Mouse (Mus musculus): ENCODE results near the gene Cnfn.
"Not testable (repeated sequence)": the region's sequence is repeated elsewhere in the genome, so short reads cannot be mapped to it uniquely, and the experiment has no call there.

Cnfn gene

GRCm38 (mm10) chr7:25369058-25369749, at the start of gene Cnfn:
TSS of gene Cnfn (minus strand) at chr7:25369724.
- H3K36me3 ChIP-seq (ENCODE audit: control insufficient read depth, insufficient read depth, low read length, poor library complexity, severe bottlenecking): no peaks in the 10 kb centered on the region
- H3K27me3 ChIP-seq (ENCODE audit: control insufficient read depth, insufficient read depth, low read length, poor library complexity, severe bottlenecking): no peaks in the 10 kb centered on the region
- DNase-seq (ENCODE audit: low read depth, low spot score): no peak

- Histone ChIP-seq H3K27me3 (ENCODE audit: control insufficient read depth, insufficient read depth, low read length, poor library complexity, severe bottlenecking) (no peaks in the 10 kb centered on the region), H3K36me3 (ENCODE audit: control insufficient read depth, insufficient read depth, low read length, poor library complexity, severe bottlenecking) (no peaks in the 10 kb centered on the region)
- peak; percentile 77 for DNase-seq (ENCODE audit: low read depth, low spot score)
These were observed 48.1 kb upstream of the Cnfn start for GRCm38 (mm10) chr7:25417597-25417996.

DNA sequence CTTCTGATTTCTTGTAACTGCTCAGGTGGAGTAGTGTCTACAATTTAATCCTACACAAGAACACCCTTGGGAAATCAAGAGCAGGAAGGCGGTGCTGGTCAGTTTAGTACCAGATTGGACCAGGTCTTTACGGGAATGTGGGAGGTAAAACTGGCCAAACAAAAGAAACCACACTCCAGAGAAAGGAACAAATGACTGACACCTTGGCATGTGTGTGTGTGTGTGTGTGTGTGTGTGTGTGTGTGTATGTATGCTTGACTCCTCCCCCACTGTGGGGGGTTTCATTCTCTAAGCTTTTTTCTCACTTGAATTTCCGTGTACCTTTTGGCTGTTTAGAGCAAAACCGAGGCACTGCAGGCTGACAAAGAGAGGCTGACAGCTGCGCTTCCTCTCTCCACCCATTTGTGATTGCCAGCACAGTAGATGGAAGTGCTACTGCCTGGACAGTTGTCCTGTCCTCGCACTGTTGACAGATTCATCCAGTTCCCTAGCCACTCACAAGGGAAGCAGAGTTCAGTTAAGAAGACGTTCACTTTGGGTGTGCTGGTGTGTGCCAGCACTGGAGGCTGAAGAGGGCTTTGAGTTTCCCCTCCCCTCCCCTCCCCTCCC, 43.4 kb upstream of the Cnfn start, which contains the start of gene Cxcl17:
Gene Cxcl17 (minus strand): TSS at position 54 of the 609 bp plus-strand sequence.
- Histone ChIP-seq H3K36me3 (ENCODE audit: control insufficient read depth, insufficient read depth, low read length, poor library complexity, severe bottlenecking) (no peaks in the 10 kb centered on the region), H3K27me3 (ENCODE audit: control insufficient read depth, insufficient read depth, low read length, poor library complexity, severe bottlenecking) (no peaks in the 10 kb centered on the region)
- DNase-seq (ENCODE audit: low read depth, low spot score): no peak

GRCm38 (mm10) chr7:25411861-25412260, 42.3 kb upstream of the Cnfn start:
- no peaks in the 10 kb centered on the region for H3K27me3 ChIP-seq (ENCODE audit: control insufficient read depth, insufficient read depth, low read length, poor library complexity, severe bottlenecking)
- DNase-seq (ENCODE audit: low read depth, low spot score): no peak
- no peaks in the 10 kb centered on the region for H3K36me3 ChIP-seq (ENCODE audit: control insufficient read depth, insufficient read depth, low read length, poor library complexity, severe bottlenecking)

DNA sequence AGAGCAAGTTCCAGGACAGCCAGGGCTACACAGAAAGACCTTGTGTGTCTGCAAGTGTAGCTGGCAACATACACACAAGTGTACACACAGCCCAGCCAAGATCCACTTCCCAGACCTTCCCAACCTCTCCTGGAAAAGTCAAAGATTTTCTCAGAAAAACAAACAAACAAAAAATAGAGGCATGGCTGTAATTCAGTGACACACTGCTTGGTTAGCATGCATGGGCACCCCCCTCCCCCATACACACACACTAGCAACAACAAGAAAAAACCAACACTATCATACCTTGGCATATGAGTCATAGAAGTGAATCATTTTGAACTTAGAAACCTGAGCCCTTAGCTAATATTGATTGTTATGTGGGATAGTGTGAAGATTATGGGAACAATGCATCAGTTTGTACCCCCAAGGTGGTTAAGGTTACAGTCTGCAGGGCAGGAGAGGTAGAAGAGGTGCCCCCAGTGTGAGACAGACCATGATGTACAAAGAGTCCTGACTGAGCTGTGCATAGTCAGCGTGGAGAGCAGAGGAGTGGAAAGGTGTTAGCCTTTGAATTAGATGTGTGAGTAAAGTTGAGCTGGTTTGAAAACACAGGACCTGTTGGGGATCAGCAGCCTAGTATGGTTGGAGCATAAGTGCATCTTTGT, 41.6 kb upstream of the Cnfn start:
- Histone ChIP-seq H3K36me3 (ENCODE audit: control insufficient read depth, insufficient read depth, low read length, poor library complexity, severe bottlenecking) (no peaks in the 10 kb centered on the region), H3K27me3 (ENCODE audit: control insufficient read depth, insufficient read depth, low read length, poor library complexity, severe bottlenecking) (no peaks in the 10 kb centered on the region)
- no peak for DNase-seq (ENCODE audit: low read depth, low spot score)

GRCm38 (mm10) chr7:25409114-25409760, 39.7 kb upstream of the Cnfn start:
- Histone ChIP-seq H3K27me3 (ENCODE audit: control insufficient read depth, insufficient read depth, low read length, poor library complexity, severe bottlenecking) (no peaks in the 10 kb centered on the region), H3K36me3 (ENCODE audit: control insufficient read depth, insufficient read depth, low read length, poor library complexity, severe bottlenecking) (no peaks in the 10 kb centered on the region)
- peak; percentile 66 for DNase-seq (ENCODE audit: low read depth, low spot score)

- H3K27me3 ChIP-seq (ENCODE audit: control insufficient read depth, insufficient read depth, low read length, poor library complexity, severe bottlenecking): no peaks in the 10 kb centered on the region
- H3K36me3 ChIP-seq (ENCODE audit: control insufficient read depth, insufficient read depth, low read length, poor library complexity, severe bottlenecking): no peaks in the 10 kb centered on the region
- DNase-seq (ENCODE audit: low read depth, low spot score): no peak
These were observed 36.9 kb upstream of the Cnfn start for GRCm38 (mm10) chr7:25406468-25406867.

DNA sequence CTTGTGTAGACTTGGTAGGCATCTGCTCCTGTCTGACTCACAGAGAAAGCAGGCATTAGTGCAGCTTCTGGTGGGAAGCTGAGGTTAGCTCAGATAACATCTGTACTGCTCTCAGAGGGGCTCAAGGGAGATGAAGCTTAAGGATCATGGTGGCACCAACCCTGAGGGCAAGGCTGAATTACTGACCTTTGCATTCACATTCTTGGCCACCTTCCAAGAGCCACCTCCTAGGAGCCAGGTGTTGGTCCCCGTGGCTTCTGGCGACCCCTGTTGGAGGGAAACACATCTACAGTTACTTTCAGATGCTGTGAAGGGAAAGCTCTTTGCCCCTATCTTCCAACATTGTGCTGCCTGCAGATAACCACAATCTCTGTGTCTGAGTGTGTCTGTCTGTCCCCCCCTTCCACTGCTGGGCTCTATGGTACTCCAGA, 33.2 kb upstream of the Cnfn start:
- Histone ChIP-seq H3K36me3 (ENCODE audit: control insufficient read depth, insufficient read depth, low read length, poor library complexity, severe bottlenecking) (no peaks in the 10 kb centered on the region), H3K27me3 (ENCODE audit: control insufficient read depth, insufficient read depth, low read length, poor library complexity, severe bottlenecking) (no peaks in the 10 kb centered on the region)
- peak; percentile 79 for DNase-seq (ENCODE audit: low read depth, low spot score)

DNA sequence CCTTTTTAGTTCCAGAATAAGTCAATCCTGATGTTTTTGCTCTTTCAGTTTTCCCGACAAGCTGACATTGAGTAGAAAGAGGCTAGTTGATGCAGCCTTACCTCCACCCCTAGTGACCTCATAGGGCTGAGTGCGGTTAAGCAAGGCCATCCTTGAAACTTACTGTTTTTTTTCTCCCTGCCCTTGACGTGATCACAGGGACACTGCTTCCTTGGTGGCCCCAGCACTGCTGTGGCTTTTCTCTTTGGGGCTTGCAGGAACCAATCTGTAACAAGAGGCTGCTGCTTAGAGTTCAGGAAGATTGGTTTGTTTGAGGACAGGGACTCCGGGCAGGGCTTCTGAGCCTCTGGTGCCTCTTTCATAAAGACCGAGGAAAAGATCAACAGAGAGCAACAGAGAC, 32.5 kb upstream of the Cnfn start:
- H3K36me3 ChIP-seq (ENCODE audit: control insufficient read depth, insufficient read depth, low read length, poor library complexity, severe bottlenecking): no peaks in the 10 kb centered on the region
- no peaks in the 10 kb centered on the region for H3K27me3 ChIP-seq (ENCODE audit: control insufficient read depth, insufficient read depth, low read length, poor library complexity, severe bottlenecking)
- no peak for DNase-seq (ENCODE audit: low read depth, low spot score)

GRCm38 (mm10) chr7:25401551-25401950, 32.0 kb upstream of the Cnfn start:
- no peak for DNase-seq (ENCODE audit: low read depth, low spot score)
- Histone ChIP-seq H3K27me3 (ENCODE audit: control insufficient read depth, insufficient read depth, low read length, poor library complexity, severe bottlenecking) (no peaks in the 10 kb centered on the region), H3K36me3 (ENCODE audit: control insufficient read depth, insufficient read depth, low read length, poor library complexity, severe bottlenecking) (no peaks in the 10 kb centered on the region)

GRCm38 (mm10) chr7:25399028-25399427, 29.5 kb upstream of the Cnfn start:
- not testable (repeated sequence) for H3K27me3 ChIP-seq (ENCODE audit: control insufficient read depth, insufficient read depth, low read length, poor library complexity, severe bottlenecking); H3K36me3 ChIP-seq (ENCODE audit: control insufficient read depth, insufficient read depth, low read length, poor library complexity, severe bottlenecking); DNase-seq (ENCODE audit: low read depth, low spot score)

DNA sequence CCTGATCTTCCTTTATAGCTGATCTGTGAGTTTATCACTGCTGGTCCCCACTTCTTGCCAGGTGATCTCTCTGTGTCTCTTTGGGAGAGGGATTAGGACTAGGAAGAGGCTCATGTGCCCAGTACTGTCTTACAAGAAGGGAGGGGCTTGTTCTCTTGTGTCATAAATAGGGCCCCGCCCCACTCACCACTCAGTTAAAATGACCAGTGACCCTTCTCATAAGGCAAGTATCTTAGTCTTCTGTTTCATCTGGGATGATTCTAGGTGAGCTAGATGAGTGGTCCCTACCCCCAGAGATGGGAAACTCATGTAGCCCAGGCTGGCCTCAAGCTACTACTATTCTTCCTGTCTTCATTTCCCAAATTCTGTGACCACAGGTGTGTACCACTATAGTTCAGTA, 29.1 kb upstream of the Cnfn start, which contains the start of gene Lipe:
Gene Lipe (minus strand): TSS at position 101 of the 400 bp plus-strand sequence.
- no peaks in the 10 kb centered on the region for H3K36me3 ChIP-seq (ENCODE audit: control insufficient read depth, insufficient read depth, low read length, poor library complexity, severe bottlenecking)
- no peaks in the 10 kb centered on the region for H3K27me3 ChIP-seq (ENCODE audit: control insufficient read depth, insufficient read depth, low read length, poor library complexity, severe bottlenecking)
- DNase-seq (ENCODE audit: low read depth, low spot score): no peak

DNA sequence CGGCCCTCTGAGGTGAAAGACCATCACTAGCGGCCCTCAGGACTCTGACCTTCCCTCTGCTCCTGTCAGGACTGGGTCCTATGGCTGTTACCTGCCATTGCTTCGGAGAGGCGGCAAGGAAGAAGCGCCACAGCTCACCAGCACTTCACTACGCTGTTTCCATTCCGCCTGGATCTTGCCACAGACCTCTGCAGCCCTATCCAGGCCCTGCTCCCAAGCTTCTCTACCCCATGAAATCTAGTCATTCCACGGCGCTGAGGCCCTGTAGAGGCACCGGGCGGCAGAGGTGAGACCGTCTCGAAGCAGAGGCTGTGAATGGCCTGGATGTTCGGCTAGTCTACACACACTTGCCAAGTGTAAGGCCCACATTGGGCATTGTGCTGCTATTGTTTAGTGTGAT, 27.1 kb upstream of the Cnfn start:
- no peak for DNase-seq (ENCODE audit: low read depth, low spot score)
- H3K36me3 ChIP-seq (ENCODE audit: control insufficient read depth, insufficient read depth, low read length, poor library complexity, severe bottlenecking): no peaks in the 10 kb centered on the region
- no peaks in the 10 kb centered on the region for H3K27me3 ChIP-seq (ENCODE audit: control insufficient read depth, insufficient read depth, low read length, poor library complexity, severe bottlenecking)

GRCm38 (mm10) chr7:25395558-25396521, 26.3 kb upstream of the Cnfn start:
- peak; percentile 94 for DNase-seq (ENCODE audit: low read depth, low spot score)
- Histone ChIP-seq H3K27me3 (ENCODE audit: control insufficient read depth, insufficient read depth, low read length, poor library complexity, severe bottlenecking) (no peaks in the 10 kb centered on the region), H3K36me3 (ENCODE audit: control insufficient read depth, insufficient read depth, low read length, poor library complexity, severe bottlenecking) (no peaks in the 10 kb centered on the region)

Data from splenic B cell, adult 2 months (primary cell).